Mouse (Mus musculus) left cerebral cortex, postnatal 36 days (tissue): ENCODE results near the gene Ly6g5b. TPM values are rescaled to one million over a fixed set of nuclear protein-coding genes. Genes with fewer than 3 reads are reported as not detected.

ENCODE experiments used
- DNase-seq, 2 experiments: peaks; one replicate each; pipeline ENCODE4 v3.0.0; 2021 to 2022; ENCODE audit warnings: low spot score in 2 of 2, mixed read lengths in 1 of 2
- intact Hi-C: fragments of 180-260 bp; cut with DNase I; formaldehyde crosslinking; loops from one replicate; pipeline ENCODE4 v1.15.1; 2025
- total RNA-seq, 2 experiments: library from RNA; stranded (reverse); gene quantifications; 2 replicates each; pipeline ENCODE4 v1.2.3; 2021

Gene Ly6g5b
- under 1 TPM in 1 of 2 experiments, not detected in 1; 0.45 TPM for total RNA-seq

GRCm38 (mm10) chr17:35115046-35116019 lies at the start of gene Ly6g5b:
Ly6g5b (minus strand) TSS chr17:35115428.
- no peak for DNase-seq
- intact Hi-C loops, result no loop called here

GRCm38 (mm10) chr17:35164218-35164567 lies 49.0 kb upstream of the Ly6g5b start:
- DNase-seq, result no peak
- intact Hi-C loops, result loop anchor here (1.0 to 2.0 kb wide), 2 partner anchors 29 to 73 kb away; partner anchors contain the start of gene Bag6

GRCm38 (mm10) chr17:35163326-35164081 lies 48.3 kb upstream of the Ly6g5b start:
- DNase-seq, result no peak
- intact Hi-C loops, result loop anchor here (1.0 to 2.0 kb wide), 2 partner anchors 28 to 73 kb away; partner anchors contain the start of gene Bag6

GRCm38 (mm10) chr17:35162730-35163129 lies 47.5 kb upstream of the Ly6g5b start:
- DNase-seq, result no peak
- intact Hi-C loops, result no loop called here

- DNase-seq, result no peak
- intact Hi-C loops, result no loop called here
Observed at GRCm38 (mm10) chr17:35162121-35162520, 46.9 kb upstream of the Ly6g5b start.

GRCm38 (mm10) chr17:35161421-35161820 lies 46.2 kb upstream of the Ly6g5b start:
- DNase-seq, result no peak
- intact Hi-C loops, result no loop called here

GRCm38 (mm10) chr17:35159638-35160037 lies 44.4 kb upstream of the Ly6g5b start:
- intact Hi-C loops, result no loop called here

GRCm38 (mm10) chr17:35158850-35159593 lies 43.8 kb upstream of the Ly6g5b start:
- DNase-seq, result no peak
- intact Hi-C loops, result no loop called here

More at GRCm38 (mm10) chr17:35159638-35160037, 44.4 kb upstream of the Ly6g5b start:
- no peak for DNase-seq

- intact Hi-C loops, result no loop called here
- no peak for DNase-seq
Observed at GRCm38 (mm10) chr17:35157661-35158175, 42.5 kb upstream of the Ly6g5b start.

- intact Hi-C loops, result no loop called here
Observed at GRCm38 (mm10) chr17:35157254-35157653, 42.0 kb upstream of the Ly6g5b start.

GRCm38 (mm10) chr17:35156461-35157200 lies 41.4 kb upstream of the Ly6g5b start:
- intact Hi-C loops, result no loop called here
- DNase-seq, result no peak

More at GRCm38 (mm10) chr17:35157254-35157653, 42.0 kb upstream of the Ly6g5b start:
- DNase-seq, result no peak

- intact Hi-C loops, result no loop called here
Observed at GRCm38 (mm10) chr17:35155451-35155850, 40.2 kb upstream of the Ly6g5b start.

GRCm38 (mm10) chr17:35154616-35155015 lies 39.4 kb upstream of the Ly6g5b start:
- no peak for DNase-seq
- intact Hi-C loops, result no loop called here

More at GRCm38 (mm10) chr17:35155451-35155850, 40.2 kb upstream of the Ly6g5b start:
- no peak for DNase-seq

GRCm38 (mm10) chr17:35153931-35154330 lies 38.7 kb upstream of the Ly6g5b start:
- intact Hi-C loops, result no loop called here
- no peak for DNase-seq

GRCm38 (mm10) chr17:35153077-35153476 lies 37.8 kb upstream of the Ly6g5b start:
- intact Hi-C loops, result no loop called here
- DNase-seq, result no peak

GRCm38 (mm10) chr17:35152121-35152520 lies 36.9 kb upstream of the Ly6g5b start:
- no peak for DNase-seq
- intact Hi-C loops, result no loop called here

GRCm38 (mm10) chr17:35147922-35148639 lies 32.9 kb upstream of the Ly6g5b start:
- no peak for DNase-seq
- intact Hi-C loops, result no loop called here

- DNase-seq, result no peak
- intact Hi-C loops, result no loop called here
Observed at GRCm38 (mm10) chr17:35147348-35147747, 32.1 kb upstream of the Ly6g5b start.
